Mouse (Mus musculus): ENCODE data around the gene Lyg2. TPM values are rescaled to one million over a fixed set of nuclear protein-coding genes. Genes with fewer than 3 reads are reported as not detected.
A peak's percentile ranks its signal among the peaks of the same experiment; 100 is the strongest.

Lyg2 gene
- polyA plus RNA-seq, 1 experiment from 2014 or later, result not detected

- peaks cover 10% of the 10 kb centered on the region for H3K36me3 ChIP-seq (ENCODE audit: control insufficient read depth, insufficient read depth, low read length)
- H3K4me3 ChIP-seq (ENCODE audit: low read depth, low read length), result peak overlapping the region; percentile 72
- peak overlapping the region; percentile 74; the same call in 1 of the 2 replicates for H3K9ac ChIP-seq (ENCODE audit: low read depth, low read length)
- no peaks in the 10 kb centered on the region for H3K9me3 ChIP-seq (replicated peaks; ENCODE audit: control insufficient read depth, low read length, poor library complexity, severe bottlenecking)
- no peak for ATAC-seq
- H3K27ac ChIP-seq (ENCODE audit: low read length), result no peak overlapping the region
- peak overlapping the region; percentile 91 for H3K4me2 ChIP-seq (ENCODE audit: low read length)
- 68% methylated on average over 3 of the region's 3 CpGs for WGBS
- no peaks in the 10 kb centered on the region for H3K27me3 ChIP-seq (ENCODE audit: control insufficient read depth, insufficient read depth, low read depth, low read length)
- H3K4me1 ChIP-seq (ENCODE audit: control insufficient read depth, insufficient read depth, low read length), result peaks cover 20% of the 10 kb centered on the region
Observed at GRCm38 (mm10) chr1:37891400-37891799, 24.9 kb downstream of the Lyg2 start.

- Histone ChIP-seq H3K9ac (ENCODE audit: low read depth, low read length) (peak within 1 kb of the TSS; percentile 77), H3K4me3 (ENCODE audit: low read depth, low read length) (peak within 1 kb of the TSS; percentile 72), H3K27me3 (ENCODE audit: control insufficient read depth, insufficient read depth, low read depth, low read length) (no peaks in the 10 kb centered on the region), H3K27ac (ENCODE audit: low read length) (peak within 1 kb of the TSS; percentile 71), H3K9me3 (replicated peaks; ENCODE audit: control insufficient read depth, low read length, poor library complexity, severe bottlenecking) (no peaks in the 10 kb centered on the region), H3K4me2 (ENCODE audit: low read length) (peak within 1 kb of the TSS; percentile 91), H3K36me3 (ENCODE audit: control insufficient read depth, insufficient read depth, low read length) (peaks cover 7% of the 10 kb centered on the region; the same call in 1 of the 2 replicates), H3K4me1 (ENCODE audit: control insufficient read depth, insufficient read depth, low read length) (peaks cover 20% of the 10 kb centered on the region)
- under 1% methylated on average over 41 of the region's 41 CpGs for WGBS
- peak; percentile 93 for ATAC-seq
Observed at GRCm38 (mm10) chr1:37890025-37890652, 26.2 kb downstream of the Lyg2 start, which contains the start of the genes Mitd1 and Mrpl30. TSS of gene Mitd1 (minus strand) at chr1:37890411. TSS of gene Mrpl30 (plus strand) at chr1:37890477.

GRCm38 (mm10) chr1:37889206-37889605 lies 27.1 kb downstream of the Lyg2 start:
- peak overlapping the region; percentile 72; the same call in 1 of the 2 replicates for H3K4me3 ChIP-seq (ENCODE audit: low read depth, low read length)
- no peaks in the 10 kb centered on the region for H3K9me3 ChIP-seq (replicated peaks; ENCODE audit: control insufficient read depth, low read length, poor library complexity, severe bottlenecking)
- H3K4me1 ChIP-seq (ENCODE audit: control insufficient read depth, insufficient read depth, low read length), result peaks cover 20% of the 10 kb centered on the region
- no peak overlapping the region for H3K9ac ChIP-seq (ENCODE audit: low read depth, low read length)
- no peak overlapping the region for H3K27ac ChIP-seq (ENCODE audit: low read length)
- peaks cover 5% of the 10 kb centered on the region; the same call in 1 of the 2 replicates for H3K36me3 ChIP-seq (ENCODE audit: control insufficient read depth, insufficient read depth, low read length)
- 88% methylated on average over 7 of the region's 7 CpGs for WGBS
- H3K27me3 ChIP-seq (ENCODE audit: control insufficient read depth, insufficient read depth, low read depth, low read length), result no peaks in the 10 kb centered on the region
- ATAC-seq, result no peak; the same call in 1 of the 2 replicates
- H3K4me2 ChIP-seq (ENCODE audit: low read length), result peak overlapping the region; percentile 91

DNA sequence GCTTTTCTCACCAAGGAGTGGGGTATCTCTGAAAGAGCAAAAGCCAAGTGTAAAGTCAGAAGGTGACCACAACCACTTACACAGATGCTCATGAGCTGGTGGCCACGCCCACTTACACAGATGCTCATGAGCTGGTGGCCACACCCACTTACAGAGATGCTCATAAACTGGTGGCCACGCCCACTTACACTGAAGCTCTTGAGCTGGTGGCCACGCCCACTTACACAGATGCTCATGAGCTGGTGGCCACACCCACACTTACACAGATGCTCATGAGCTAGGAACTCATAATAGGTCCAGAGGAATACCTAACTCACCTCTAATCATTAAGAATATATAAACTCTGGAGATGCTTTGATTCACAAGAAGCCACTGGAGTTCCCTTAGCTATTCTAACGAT lies 31.8 kb downstream of the Lyg2 start:
- Histone ChIP-seq H3K4me1 (ENCODE audit: control insufficient read depth, insufficient read depth, low read length) (peaks cover 2% of the 10 kb centered on the region), H3K4me3 (ENCODE audit: low read depth, low read length) (no peak overlapping the region), H3K27ac (ENCODE audit: low read length) (no peak overlapping the region), H3K9ac (ENCODE audit: low read depth, low read length) (no peak overlapping the region), H3K4me2 (ENCODE audit: low read length) (no peak overlapping the region), H3K27me3 (ENCODE audit: control insufficient read depth, insufficient read depth, low read depth, low read length) (no peaks in the 10 kb centered on the region), H3K36me3 (ENCODE audit: control insufficient read depth, insufficient read depth, low read length) (0 out of 2 replicates have a peak, but pooled peaks cover 3% of the 10 kb centered on the region), H3K9me3 (replicated peaks; ENCODE audit: control insufficient read depth, low read length, poor library complexity, severe bottlenecking) (no peaks in the 10 kb centered on the region)
- WGBS, result 83% methylated on average over 4 of the region's 4 CpGs
- ATAC-seq, result no peak

GRCm38 (mm10) chr1:37883411-37883810 lies 32.9 kb downstream of the Lyg2 start:
- Histone ChIP-seq H3K27me3 (ENCODE audit: control insufficient read depth, insufficient read depth, low read depth, low read length) (no peaks in the 10 kb centered on the region), H3K4me3 (ENCODE audit: low read depth, low read length) (no peak overlapping the region), H3K9me3 (replicated peaks; ENCODE audit: control insufficient read depth, low read length, poor library complexity, severe bottlenecking) (no peaks in the 10 kb centered on the region), H3K27ac (ENCODE audit: low read length) (no peak overlapping the region), H3K4me2 (ENCODE audit: low read length) (no peak overlapping the region), H3K9ac (ENCODE audit: low read depth, low read length) (no peak overlapping the region), H3K36me3 (ENCODE audit: control insufficient read depth, insufficient read depth, low read length) (peaks cover 4% of the 10 kb centered on the region; the same call in 1 of the 2 replicates), H3K4me1 (ENCODE audit: control insufficient read depth, insufficient read depth, low read length) (no peaks in the 10 kb centered on the region)
- 90% methylated on average over 4 of the region's 4 CpGs for WGBS
- ATAC-seq, result no peak

DNA sequence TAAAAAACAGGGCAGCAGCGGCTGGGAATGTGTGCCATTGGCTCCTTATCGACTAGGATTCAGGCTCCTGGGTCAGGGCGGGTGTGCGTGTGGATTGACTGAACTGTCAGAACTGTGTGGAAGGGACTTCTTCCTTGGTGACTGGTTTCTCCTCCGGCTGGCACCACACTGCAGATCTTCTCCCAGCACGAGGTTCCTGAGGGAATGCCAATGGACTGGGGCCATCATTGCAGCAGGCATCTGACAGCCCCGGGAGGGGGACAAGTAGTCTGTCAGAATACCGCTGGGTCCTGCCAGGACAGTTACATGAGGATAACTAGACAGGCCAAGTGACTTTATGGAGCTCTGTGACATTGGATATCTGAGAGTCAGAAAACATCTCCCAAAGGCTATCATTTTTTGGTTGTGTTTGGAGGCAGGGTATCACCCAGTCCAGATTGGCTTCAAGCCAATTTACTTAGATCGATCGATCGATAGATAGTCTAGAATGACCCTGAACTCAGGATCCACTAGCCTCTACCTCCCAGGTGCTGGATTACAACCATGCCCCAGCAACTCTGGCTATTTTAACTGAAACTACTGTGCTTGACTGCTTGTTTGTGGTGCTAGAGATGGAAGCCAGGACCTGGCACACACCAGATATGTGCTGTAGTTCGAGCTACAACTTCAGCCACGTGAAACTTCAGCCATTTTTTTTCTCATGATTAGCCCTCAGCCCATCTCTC lies 38.4 kb downstream of the Lyg2 start:
- peaks cover 7% of the 10 kb centered on the region; the same call in 1 of the 2 replicates for H3K9me3 ChIP-seq (replicated peaks; ENCODE audit: control insufficient read depth, low read length, poor library complexity, severe bottlenecking)

DNA sequence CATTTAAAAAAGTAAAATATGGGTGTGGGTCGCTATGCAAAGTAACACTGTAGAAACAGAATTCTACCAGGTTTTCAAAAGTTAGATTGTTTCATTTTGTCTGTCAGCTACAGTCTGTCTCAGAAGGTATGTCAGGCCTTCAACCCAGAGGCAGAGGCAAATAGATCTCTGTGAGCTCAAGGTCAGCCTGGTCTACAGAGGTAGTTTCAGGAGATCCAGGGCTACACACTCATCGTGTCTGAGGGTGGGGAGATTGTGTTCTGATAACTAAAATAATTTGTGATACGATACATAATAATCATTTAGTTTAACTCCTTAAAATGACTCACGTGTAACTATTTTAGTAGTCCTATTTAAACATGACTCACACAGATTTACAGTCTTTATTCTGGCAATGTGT lies 43.1 kb downstream of the Lyg2 start:
- Histone ChIP-seq H3K4me3 (ENCODE audit: low read depth, low read length) (no peak overlapping the region), H3K27me3 (ENCODE audit: control insufficient read depth, insufficient read depth, low read depth, low read length) (peaks cover 6% of the 10 kb centered on the region; the same call in 1 of the 2 replicates), H3K9ac (ENCODE audit: low read depth, low read length) (no peak overlapping the region), H3K4me1 (ENCODE audit: control insufficient read depth, insufficient read depth, low read length) (peaks cover 12% of the 10 kb centered on the region), H3K27ac (ENCODE audit: low read length) (no peak overlapping the region), H3K9me3 (replicated peaks; ENCODE audit: control insufficient read depth, low read length, poor library complexity, severe bottlenecking) (peaks cover 7% of the 10 kb centered on the region; the same call in 1 of the 2 replicates), H3K36me3 (ENCODE audit: control insufficient read depth, insufficient read depth, low read length) (peaks cover 12% of the 10 kb centered on the region), H3K4me2 (ENCODE audit: low read length) (peak overlapping the region; percentile 78; the same call in 1 of the 2 replicates)
- 93% methylated on average over 4 of the region's 4 CpGs for WGBS
- no peak for ATAC-seq

More for the DNA sequence above, 38.4 kb downstream of the Lyg2 start:
- 95% methylated on average over 13 of the region's 13 CpGs for WGBS
- H3K4me1 ChIP-seq (ENCODE audit: control insufficient read depth, insufficient read depth, low read length), result peaks cover 4% of the 10 kb centered on the region; the same call in 1 of the 2 replicates
- ATAC-seq, result no peak
- H3K9ac ChIP-seq (ENCODE audit: low read depth, low read length), result no peak overlapping the region
- H3K27ac ChIP-seq (ENCODE audit: low read length), result no peak overlapping the region
- peaks cover 17% of the 10 kb centered on the region for H3K36me3 ChIP-seq (ENCODE audit: control insufficient read depth, insufficient read depth, low read length)
- no peak overlapping the region for H3K4me3 ChIP-seq (ENCODE audit: low read depth, low read length)
- H3K27me3 ChIP-seq (ENCODE audit: control insufficient read depth, insufficient read depth, low read depth, low read length), result no peaks in the 10 kb centered on the region
- H3K4me2 ChIP-seq (ENCODE audit: low read length), result no peak overlapping the region

GRCm38 (mm10) chr1:37872131-37873067 lies 43.9 kb downstream of the Lyg2 start:
- 6% methylated on average over 33 of the region's 33 CpGs for WGBS
- H3K27ac ChIP-seq (ENCODE audit: low read length), result peak overlapping the region; percentile 75
- peak overlapping the region; percentile 52 for H3K4me3 ChIP-seq (ENCODE audit: low read depth, low read length)
- peaks cover 12% of the 10 kb centered on the region for H3K4me1 ChIP-seq (ENCODE audit: control insufficient read depth, insufficient read depth, low read length)
- peaks cover 7% of the 10 kb centered on the region; the same call in 1 of the 2 replicates for H3K9me3 ChIP-seq (replicated peaks; ENCODE audit: control insufficient read depth, low read length, poor library complexity, severe bottlenecking)
- peak; percentile 94 for ATAC-seq
- peak overlapping the region; percentile 63 for H3K9ac ChIP-seq (ENCODE audit: low read depth, low read length)
- peaks cover 12% of the 10 kb centered on the region for H3K36me3 ChIP-seq (ENCODE audit: control insufficient read depth, insufficient read depth, low read length)
- peak overlapping the region; percentile 78 for H3K4me2 ChIP-seq (ENCODE audit: low read length)
- H3K27me3 ChIP-seq (ENCODE audit: control insufficient read depth, insufficient read depth, low read depth, low read length), result peaks cover 6% of the 10 kb centered on the region; the same call in 1 of the 2 replicates
